Mouse (Mus musculus) left cerebral cortex, postnatal 36 days (tissue): Measurements from ENCODE around the gene Olfr1437. TPM values are rescaled to one million over a fixed set of nuclear protein-coding genes. Genes with fewer than 3 reads are reported as not detected.
"Not testable (repeated sequence)": the region's sequence is repeated elsewhere in the genome, so short reads cannot be mapped to it uniquely, and the experiment has no call there.

Source experiments
- DNase-seq, 2 experiments: peaks; one replicate each; pipeline ENCODE4 v3.0.0; 2021 to 2022; ENCODE audit warnings: low spot score in 2 of 2, mixed read lengths in 1 of 2
- intact Hi-C: fragments of 180-260 bp; cut with DNase I; formaldehyde crosslinking; loops from one replicate; pipeline ENCODE4 v1.15.1; 2025
- total RNA-seq, 2 experiments: library from RNA; stranded (reverse); gene quantifications; 2 replicates each; pipeline ENCODE4 v1.2.3; 2021

Gene Olfr1437
- not detected for total RNA-seq

DNA sequence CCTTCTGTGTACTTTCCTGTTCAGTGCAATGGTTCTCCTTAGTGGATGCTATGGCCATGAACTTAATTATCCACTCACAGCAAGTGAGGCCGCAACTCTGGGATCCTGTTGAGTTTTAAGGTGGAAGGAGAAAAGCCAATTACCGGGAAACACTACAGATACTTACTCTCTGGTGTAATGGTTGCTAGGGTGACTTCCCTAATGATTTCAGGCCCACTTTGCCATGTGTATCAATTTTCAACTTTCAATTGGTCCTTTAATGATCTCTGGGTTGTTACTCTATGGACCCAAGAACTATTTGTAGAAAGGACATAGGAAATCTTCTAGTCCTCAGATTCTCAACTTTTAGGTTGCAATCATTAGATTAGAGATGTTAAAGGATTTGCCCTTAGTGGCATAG, at the start of gene Olfr1437:
TSS of gene Olfr1437 (minus strand) at position 101 of the 400 bp plus-strand sequence.
- intact Hi-C loops: no loop called here
- DNase-seq: no peak

DNA sequence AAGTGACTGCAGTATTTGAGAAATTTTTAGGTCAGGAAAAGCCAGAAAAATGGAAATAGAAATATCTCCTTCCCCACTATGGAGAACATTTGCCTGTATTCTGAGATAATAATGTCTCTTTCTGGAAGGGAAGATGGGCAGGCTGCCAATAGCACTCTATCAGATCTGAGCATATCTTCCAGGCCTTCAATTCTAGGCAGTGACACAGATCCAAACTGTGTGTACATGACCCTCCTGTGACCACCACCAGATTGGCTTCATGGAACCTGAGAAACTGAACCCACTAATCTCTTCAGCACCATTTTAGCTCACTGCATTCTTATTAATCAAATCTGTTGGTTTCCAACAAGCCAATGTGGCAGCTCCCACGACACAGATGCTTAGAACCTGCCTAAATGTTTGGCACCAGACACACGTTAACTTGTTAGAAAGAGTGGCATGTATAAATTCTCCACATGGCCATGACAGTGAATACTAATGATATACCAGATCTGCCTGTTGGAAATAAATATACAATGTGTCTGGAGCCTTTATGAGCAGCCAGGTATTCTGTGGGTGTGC, 49.6 kb upstream of the Olfr1437 start:
- DNase-seq: peak; percentile 15 to 25
- intact Hi-C loops: no loop called here

DNA sequence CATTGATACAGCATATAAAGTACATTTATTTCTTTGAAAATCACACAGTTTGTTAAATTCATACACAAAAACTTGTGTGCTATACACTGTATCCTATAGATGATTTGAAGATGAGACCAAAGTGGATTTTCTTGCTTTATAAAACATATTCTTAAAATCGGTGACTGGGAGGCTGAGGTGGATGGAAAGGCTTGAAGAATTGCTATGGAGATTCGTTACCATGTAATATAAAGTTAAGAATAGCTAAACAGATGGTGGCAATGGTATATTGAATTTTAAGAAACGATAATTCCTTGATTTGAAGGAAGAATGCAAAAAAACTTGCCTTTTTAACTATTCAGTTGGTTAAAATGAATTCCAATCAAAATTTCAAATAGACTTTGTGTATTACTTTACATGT, 48.1 kb upstream of the Olfr1437 start:
- no peak for DNase-seq

DNA sequence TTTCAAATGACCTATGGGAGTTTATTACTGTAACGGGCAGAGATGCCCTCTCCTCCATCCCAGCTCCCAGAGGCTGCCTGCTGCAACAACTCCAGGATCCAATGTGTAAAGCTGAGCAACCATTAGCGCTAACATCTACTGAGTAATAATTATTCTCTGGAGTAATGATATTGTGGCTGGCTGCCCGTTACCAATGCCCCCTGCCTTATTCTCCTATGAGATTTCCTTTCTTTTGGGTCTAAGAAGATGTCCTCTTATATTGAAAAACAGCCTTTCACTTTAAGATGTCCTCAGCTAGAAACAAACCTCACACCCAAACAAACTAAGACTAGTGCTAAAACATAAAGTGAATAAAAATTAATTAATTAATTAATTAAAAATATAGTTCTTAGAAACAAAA, 10.9 kb upstream of the Olfr1437 start, which contains the start of gene Olfr1438-ps1:
TSS of gene Olfr1438-ps1 (minus strand) at position 101 of the 400 bp plus-strand sequence.
- no peak for DNase-seq
- intact Hi-C loops: no loop called here

More for the DNA sequence above, 48.1 kb upstream of the Olfr1437 start:
- intact Hi-C loops: no loop called here

DNA sequence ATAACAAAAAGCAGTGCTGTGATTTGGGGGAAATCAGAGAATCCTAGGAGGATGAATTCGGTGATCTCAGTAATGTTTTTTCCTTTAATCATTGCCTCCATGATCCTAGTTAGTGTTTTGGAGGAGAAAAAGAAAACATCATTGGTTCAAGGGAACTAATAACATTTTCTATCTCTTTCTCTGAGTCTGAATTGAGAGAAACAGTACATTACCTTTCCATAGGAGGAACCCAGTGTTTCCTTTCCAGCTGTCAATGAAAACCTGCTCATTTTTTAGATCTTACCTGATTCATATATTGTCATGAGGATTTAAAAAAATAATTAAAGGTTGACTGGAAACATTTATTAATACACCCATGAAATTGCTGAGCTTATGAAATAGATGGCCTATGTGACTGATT, 25.9 kb downstream of the Olfr1437 start, which contains the start of gene Olfr1436:
TSS of gene Olfr1436 (minus strand) at position 101 of the 400 bp plus-strand sequence.
- DNase-seq, intact Hi-C loops: not testable (repeated sequence)

DNA sequence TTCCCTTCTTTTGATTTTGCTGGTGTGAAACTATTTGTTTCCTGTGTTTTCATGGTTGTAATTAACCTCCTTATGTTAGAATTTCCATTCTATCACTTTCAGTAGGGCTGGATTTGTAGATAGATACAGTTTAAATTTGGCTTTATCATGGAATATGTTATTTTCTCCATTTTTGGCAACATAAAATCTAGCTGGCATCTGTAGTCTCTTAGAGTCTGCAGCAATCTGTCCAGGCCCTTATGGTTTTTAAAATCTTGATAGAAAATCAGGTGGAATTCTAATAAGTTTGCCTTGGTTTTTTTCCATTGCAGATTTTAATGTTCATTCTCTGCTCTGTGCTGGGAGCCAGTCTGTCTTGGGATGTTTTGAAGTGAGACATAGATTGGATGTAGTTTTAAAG, 31.9 kb downstream of the Olfr1437 start:
- DNase-seq: no peak
- intact Hi-C loops: no loop called here

DNA sequence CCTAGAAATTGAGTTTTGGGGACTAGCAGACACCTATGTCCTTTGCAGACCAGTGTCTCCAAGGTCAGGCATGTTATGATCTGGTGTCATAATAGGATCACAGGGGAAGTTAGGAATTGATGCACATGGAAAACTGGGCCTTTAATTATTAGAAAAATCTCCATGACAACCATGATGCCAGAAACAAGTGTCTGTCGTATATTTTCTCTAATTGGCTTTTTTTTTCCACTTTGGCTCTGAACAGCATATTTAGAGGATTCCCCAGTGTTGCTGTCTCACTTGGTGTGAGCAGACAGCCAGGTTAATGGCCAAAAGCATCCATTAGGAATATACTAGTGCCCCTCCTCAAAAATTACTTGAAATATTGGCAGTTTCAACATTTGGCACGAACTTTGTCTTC, 45.3 kb downstream of the Olfr1437 start, which contains the start of gene Olfr1434:
TSS of gene Olfr1434 (plus strand) at position 301 of the 400 bp plus-strand sequence.
- DNase-seq: no peak
- intact Hi-C loops: no loop called here

Other genes with a start within 250 kb of the Olfr1437 start
- gene Olfr1425, start 247.4 kb downstream of the Olfr1437 start, total RNA-seq: not detected
- not detected for gene Olfr1426, start 233.1 kb downstream of the Olfr1437 start, total RNA-seq
- gene Olfr1427, start 221.8 kb downstream of the Olfr1437 start, total RNA-seq: not detected
- not detected for gene Olfr1428, start 209.2 kb downstream of the Olfr1437 start, total RNA-seq
- not detected for gene Olfr76, start 201.9 kb downstream of the Olfr1437 start, total RNA-seq
- not detected for gene Olfr1555-ps1, start 155.0 kb downstream of the Olfr1437 start, total RNA-seq
- not detected for gene Olfr1431, start 124.5 kb downstream of the Olfr1437 start, total RNA-seq
- gene Olfr1432, start 92.5 kb downstream of the Olfr1437 start, total RNA-seq: not detected
- gene Olfr262, start 83.4 kb downstream of the Olfr1437 start, total RNA-seq: not detected
- gene Olfr235, start 64.1 kb downstream of the Olfr1437 start, total RNA-seq: not detected
- gene Olfr1434, start 45.2 kb downstream of the Olfr1437 start, total RNA-seq: not detected
- not detected for gene Olfr1436, start 26.0 kb downstream of the Olfr1437 start, total RNA-seq
- gene Olfr1438-ps1, start 10.8 kb upstream of the Olfr1437 start, total RNA-seq: not detected
- gene Olfr1440, start 62.2 kb upstream of the Olfr1437 start, total RNA-seq: not detected
- gene Olfr1441, start 92.3 kb upstream of the Olfr1437 start, total RNA-seq: not detected
- gene Pfpl, start 102.8 kb upstream of the Olfr1437 start, total RNA-seq: not detected
- 1 to 10 TPM; 7.9 to 8.5 TPM for gene Mpeg1, start 135.7 kb upstream of the Olfr1437 start, total RNA-seq
- 10 to 100 TPM; 32.9 to 35.5 TPM for gene Dtx4, start 176.4 kb upstream of the Olfr1437 start, total RNA-seq
- 1 to 10 TPM; 1.9 to 2.1 TPM for gene Fam111a, start 220.6 kb upstream of the Olfr1437 start, total RNA-seq